Mouse (Mus musculus) testis, adult 2 months (tissue): ENCODE results near the gene Ap2a2.

Experiments used
- CTCF ChIP-seq: fragments of 200-500 bp; IDR thresholded peaks from 2 replicates; pipeline ENCODE4 v1.5.1; 2012; ENCODE audit warnings: low read depth, mild to moderate bottlenecking, inconsistent platforms, low read length, moderate library complexity; ENCODE audit not compliant: control insufficient read depth, insufficient read depth, insufficient replicate concordance
- POLR2A ChIP-seq: fragments of 200-500 bp; IDR thresholded peaks from 2 replicates; pipeline ENCODE4 v1.6.1; 2012; ENCODE audit warnings: low read depth, mild to moderate bottlenecking, inconsistent platforms, low read length, moderate library complexity; ENCODE audit not compliant: control insufficient read depth

- TF ChIP-seq CTCF (0 out of 2 replicates have a peak, but pooled peaks have one; percentile 18), POLR2A (peak; percentile 82)
Observed at GRCm38 (mm10) chr7:141539556-141540311, 22.2 kb upstream of the Ap2a2 start, which contains the start of gene Chid1.
